Mouse (Mus musculus): ENCODE measurements around the gene Spg11.

- no peak for TF ChIP-seq CTCF (IDR thresholded peaks at IDR 0.05; ENCODE audit: low read depth, low read length)
- TF ChIP-seq GATA1 (IDR thresholded peaks at IDR 0.05; ENCODE audit: borderline replicate concordance, low read length): no peak
- TF ChIP-seq TAL1 (conservative IDR thresholded peaks at IDR 0.05; ENCODE audit: low read depth, low read length): peak; percentile 91
Measured at GRCm38 (mm10) chr2:122137839-122138465, 19.8 kb upstream of the Spg11 start.
